Mouse (Mus musculus) retina, adult 2 months (tissue): ENCODE data around the gene Olfr1234.

Experiments
- DNase-seq: peaks from one replicate; pipeline ENCODE4 v3.0.0-alpha.2; 2012; ENCODE audit warnings: low read depth, low spot score

Gene Olfr1234

GRCm38 (mm10) chr2:89364765-89365164 is at the start of gene Olfr1234:
TSS of gene Olfr1234 (minus strand) at chr2:89364865.
- no peak for DNase-seq

GRCm38 (mm10) chr2:89409576-89409975 is 44.9 kb upstream of the Olfr1234 start, which contains the start of gene Olfr1238:
TSS of gene Olfr1238 (minus strand) at chr2:89409676.
- DNase-seq, result no peak

GRCm38 (mm10) chr2:89400882-89401281 is 36.2 kb upstream of the Olfr1234 start:
- no peak for DNase-seq

GRCm38 (mm10) chr2:89342298-89342697 is 22.4 kb downstream of the Olfr1234 start, which contains the start of gene Olfr1233:
TSS of gene Olfr1233 (minus strand) at chr2:89342398.
- DNase-seq, result no peak

DNA sequence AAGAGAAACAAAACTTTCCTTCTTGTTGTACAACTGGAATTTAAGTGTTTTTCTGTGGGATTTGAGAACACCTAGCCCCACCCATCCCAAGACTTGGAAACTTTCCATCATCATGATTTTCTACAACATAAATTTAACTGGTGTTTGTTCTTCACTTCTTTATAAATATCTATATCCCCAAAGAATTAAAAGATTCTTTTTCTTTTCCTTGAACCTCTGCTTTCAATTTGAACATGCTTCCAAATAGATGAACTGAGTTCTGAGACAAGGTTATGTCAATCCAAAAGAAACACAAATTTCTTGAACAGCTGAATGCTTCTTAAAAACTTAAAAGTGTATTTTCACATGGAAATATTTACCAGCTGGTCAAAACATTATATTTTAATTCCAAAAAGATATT is 35.1 kb downstream of the Olfr1234 start, which contains the start of gene Olfr1232:
TSS of gene Olfr1232 (minus strand) at position 101 of the 400 bp plus-strand sequence.
- DNase-seq, result no peak
